Mouse (Mus musculus) thymus, postnatal 36 days (tissue): ENCODE data around the gene Slc2a13.

Experiments
- DNase-seq, 2 experiments: peaks; one replicate each; pipeline ENCODE4 v3.0.0; 2022; ENCODE audit warnings: mixed read lengths in 2 of 2

The Slc2a13 gene

GRCm38 (mm10) chr15:91502235-91502634, 70.8 kb downstream of the Slc2a13 start:
- no peak for DNase-seq

GRCm38 (mm10) chr15:91495014-91495413, 78.0 kb downstream of the Slc2a13 start:
- DNase-seq = no peak

- no peak for DNase-seq
These were observed 93.0 kb downstream of the Slc2a13 start for GRCm38 (mm10) chr15:91479924-91480615.

GRCm38 (mm10) chr15:91477766-91478165, 95.3 kb downstream of the Slc2a13 start:
- peak; percentile 10 to 13 for DNase-seq

GRCm38 (mm10) chr15:91473690-91474409, 99.2 kb downstream of the Slc2a13 start:
- no peak for DNase-seq

GRCm38 (mm10) chr15:91465331-91465730, 107.7 kb downstream of the Slc2a13 start:
- DNase-seq = no peak

- no peak for DNase-seq
These were observed 109.1 kb downstream of the Slc2a13 start for GRCm38 (mm10) chr15:91463857-91464435.

- no peak for DNase-seq
These were observed 109.9 kb downstream of the Slc2a13 start for GRCm38 (mm10) chr15:91463026-91463661.

GRCm38 (mm10) chr15:91461940-91462339, 111.1 kb downstream of the Slc2a13 start:
- no peak for DNase-seq

- DNase-seq = no peak
These were observed 115.9 kb downstream of the Slc2a13 start for GRCm38 (mm10) chr15:91457202-91457601.

- DNase-seq = no peak
These were observed 127.7 kb downstream of the Slc2a13 start for GRCm38 (mm10) chr15:91445399-91445798.

GRCm38 (mm10) chr15:91443449-91443848, 129.6 kb downstream of the Slc2a13 start:
- DNase-seq = no peak

- no peak for DNase-seq
These were observed 133.2 kb downstream of the Slc2a13 start for GRCm38 (mm10) chr15:91439883-91440282.

GRCm38 (mm10) chr15:91425426-91425825, 147.6 kb downstream of the Slc2a13 start:
- DNase-seq = no peak

GRCm38 (mm10) chr15:91406979-91407378, 166.1 kb downstream of the Slc2a13 start:
- DNase-seq = no peak

- DNase-seq = no peak
These were observed 177.9 kb downstream of the Slc2a13 start for GRCm38 (mm10) chr15:91395165-91395564.

GRCm38 (mm10) chr15:91383694-91384093, 189.4 kb downstream of the Slc2a13 start:
- no peak for DNase-seq

GRCm38 (mm10) chr15:91382606-91383005, 190.5 kb downstream of the Slc2a13 start:
- no peak for DNase-seq

- no peak for DNase-seq
These were observed 191.2 kb downstream of the Slc2a13 start for GRCm38 (mm10) chr15:91381864-91382263.

GRCm38 (mm10) chr15:91378751-91379325, 194.2 kb downstream of the Slc2a13 start:
- DNase-seq = no peak

- DNase-seq = no peak
These were observed 195.5 kb downstream of the Slc2a13 start for GRCm38 (mm10) chr15:91377568-91377967.

GRCm38 (mm10) chr15:91377105-91377504, 196.0 kb downstream of the Slc2a13 start:
- peak in 1 of 2 experiments; percentile 16 for DNase-seq

GRCm38 (mm10) chr15:91374441-91374840, 198.6 kb downstream of the Slc2a13 start:
- DNase-seq = no peak
